Mouse (Mus musculus) thymus, postnatal 4 days (tissue): ENCODE results near the gene Vnn1.

Source experiments
- DNase-seq: peaks from one replicate; pipeline ENCODE4 v3.0.0; 2021

The Vnn1 gene

GRCm38 (mm10) chr10:23894601-23895349, at the start of gene Vnn1:
Vnn1 (plus strand) TSS chr10:23894688.
- DNase-seq, result no peak

GRCm38 (mm10) chr10:23851228-23851912, 43.1 kb upstream of the Vnn1 start, which contains the start of gene Vnn3:
Vnn3 (plus strand) TSS chr10:23851462.
- DNase-seq, result no peak

- DNase-seq, result no peak
Measured at GRCm38 (mm10) chr10:23852096-23852495, 42.4 kb upstream of the Vnn1 start.

DNA sequence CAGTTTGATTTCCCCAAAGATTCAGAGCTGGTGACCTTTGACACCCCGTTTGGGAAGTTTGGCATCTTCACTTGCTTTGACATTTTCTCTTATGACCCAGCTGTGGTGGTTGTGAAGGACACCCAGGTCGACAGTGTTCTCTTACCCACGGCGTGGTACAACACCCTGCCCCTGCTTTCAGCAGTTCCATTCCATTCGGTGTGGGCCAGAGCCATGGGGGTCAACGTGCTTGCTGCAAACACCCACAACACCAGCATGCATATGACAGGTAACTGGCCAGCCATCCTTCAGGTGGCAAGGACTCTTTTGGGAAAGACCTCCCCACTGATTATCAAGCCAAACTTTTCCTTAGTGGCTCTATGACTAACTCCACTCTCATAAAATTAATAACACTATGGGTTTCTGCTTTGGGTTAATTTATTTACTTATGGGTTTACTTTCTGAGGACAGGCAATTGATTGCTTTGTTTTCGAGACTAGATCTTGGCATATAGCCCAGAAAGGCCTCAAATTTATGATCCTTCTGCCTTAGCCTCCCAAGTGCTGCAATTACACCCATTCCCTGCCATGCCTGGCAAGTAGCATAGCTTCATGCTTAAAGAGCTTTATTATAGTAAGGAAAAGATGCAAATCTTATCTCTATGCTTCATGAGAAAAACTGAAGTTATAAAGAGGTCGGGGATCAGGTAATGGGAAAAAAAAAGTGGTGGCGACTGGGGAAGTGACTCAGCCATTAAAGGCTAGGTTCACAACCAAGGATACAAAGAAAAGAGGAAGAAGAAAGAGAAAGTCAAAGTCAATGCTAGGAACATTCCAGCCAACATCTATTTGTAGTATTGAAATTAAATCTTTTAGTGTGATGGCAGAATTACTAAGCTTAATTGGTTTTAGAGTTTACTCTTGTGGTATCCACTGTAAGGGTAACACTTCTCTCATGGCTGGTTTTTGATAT, 29.9 kb upstream of the Vnn1 start:
- no peak for DNase-seq

GRCm38 (mm10) chr10:23880695-23881094, 13.8 kb upstream of the Vnn1 start:
- peak; percentile 56 for DNase-seq

DNA sequence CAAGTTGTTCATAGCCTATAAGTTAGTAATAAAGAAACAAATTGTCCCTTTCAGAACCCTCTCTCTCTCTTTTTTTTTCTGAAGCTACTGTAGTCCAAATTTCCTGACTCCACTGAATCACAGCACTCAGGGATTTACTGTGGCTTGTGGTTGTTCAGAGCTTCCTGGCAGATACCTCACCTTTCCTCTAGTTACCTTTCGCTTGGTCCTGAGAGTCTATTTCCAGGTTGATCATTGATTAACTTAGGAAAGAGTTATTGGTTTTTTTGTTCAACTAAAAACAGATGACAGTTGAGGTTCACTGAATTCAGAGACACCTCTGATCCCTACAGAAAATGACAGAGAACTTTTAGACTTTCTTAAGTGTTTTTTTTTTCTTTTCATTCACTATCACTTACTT, 9.6 kb upstream of the Vnn1 start:
- no peak for DNase-seq

GRCm38 (mm10) chr10:23886060-23886459, 8.4 kb upstream of the Vnn1 start:
- DNase-seq, result no peak

- no peak for DNase-seq
Measured at GRCm38 (mm10) chr10:23892987-23893386, 1.5 kb upstream of the Vnn1 start.

DNA sequence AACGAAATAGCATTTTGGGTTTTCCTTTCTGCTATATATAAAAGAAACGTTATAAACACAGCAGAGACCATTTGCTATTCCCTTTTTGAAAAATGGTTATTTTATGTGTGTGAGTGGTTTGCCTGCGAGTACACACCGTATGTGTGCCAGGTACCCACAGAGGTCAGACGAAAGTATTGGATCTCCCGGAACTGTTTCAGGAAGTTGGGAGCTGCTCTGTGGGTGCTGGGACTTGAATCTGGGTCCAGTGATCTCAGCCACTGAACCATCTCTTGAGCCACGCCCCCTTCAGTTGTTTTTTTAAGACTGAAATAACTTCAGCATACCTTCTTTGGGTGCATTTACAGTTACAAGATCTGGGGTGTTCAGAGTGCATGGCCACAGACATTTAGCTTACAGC, 888 bp downstream of the Vnn1 start:
- DNase-seq, result no peak

GRCm38 (mm10) chr10:23901119-23901518, 6.6 kb downstream of the Vnn1 start:
- no peak for DNase-seq

- DNase-seq, result no peak
Measured at GRCm38 (mm10) chr10:23905661-23906060, 11.2 kb downstream of the Vnn1 start.

GRCm38 (mm10) chr10:23920056-23920455, 25.6 kb downstream of the Vnn1 start, which contains the start of gene Taar1:
Taar1 (plus strand) TSS chr10:23920356.
- no peak for DNase-seq

- no peak for DNase-seq
Measured at GRCm38 (mm10) chr10:23922468-23922867, 28.0 kb downstream of the Vnn1 start.

DNA sequence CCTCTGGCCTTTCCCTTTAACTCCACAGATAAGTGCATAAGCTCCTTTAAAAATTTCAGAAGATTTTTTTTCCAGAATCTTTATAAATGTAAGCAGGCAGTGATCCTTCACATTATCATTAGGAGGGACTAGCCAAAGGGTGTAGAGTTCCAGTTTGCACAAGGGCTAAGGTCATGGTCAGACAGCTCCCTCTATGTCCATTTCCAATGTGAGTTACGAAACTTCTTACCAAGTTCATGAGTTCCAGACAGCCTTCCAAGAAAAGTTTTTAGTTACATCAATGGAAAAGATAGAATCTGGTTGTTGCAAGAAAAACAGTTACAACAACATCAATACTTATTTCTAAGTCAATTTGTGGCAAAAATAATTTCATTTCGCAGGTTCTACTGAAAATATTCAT, 29.5 kb downstream of the Vnn1 start:
- no peak for DNase-seq

DNA sequence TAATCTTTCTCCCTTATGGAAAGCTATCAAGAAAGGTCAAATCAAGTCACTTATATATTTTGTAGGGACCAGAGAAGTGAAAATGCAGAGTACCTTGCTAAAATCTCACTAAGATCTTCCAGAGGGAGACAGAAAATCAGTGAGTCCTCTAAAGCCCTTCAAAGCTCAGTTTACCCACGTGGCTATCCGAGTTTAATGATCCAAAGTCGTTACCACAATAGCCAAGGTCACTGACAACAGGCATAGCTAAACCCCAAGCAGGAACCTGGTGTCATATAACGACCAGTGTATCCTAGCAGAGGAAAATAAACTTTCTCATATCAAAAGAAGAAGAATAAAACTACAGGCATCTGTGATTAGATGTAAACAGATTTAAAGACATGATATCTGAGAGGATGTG, 43.1 kb downstream of the Vnn1 start:
- no peak for DNase-seq

- no peak for DNase-seq
Measured at GRCm38 (mm10) chr10:23938312-23938711, 43.8 kb downstream of the Vnn1 start, which contains the start of gene Taar2. Taar2 (plus strand) TSS chr10:23938572.

GRCm38 (mm10) chr10:23942465-23942864, 48.0 kb downstream of the Vnn1 start:
- DNase-seq, result peak; percentile 58

GRCm38 (mm10) chr10:23948026-23948425, 53.5 kb downstream of the Vnn1 start:
- DNase-seq, result no peak

DNA sequence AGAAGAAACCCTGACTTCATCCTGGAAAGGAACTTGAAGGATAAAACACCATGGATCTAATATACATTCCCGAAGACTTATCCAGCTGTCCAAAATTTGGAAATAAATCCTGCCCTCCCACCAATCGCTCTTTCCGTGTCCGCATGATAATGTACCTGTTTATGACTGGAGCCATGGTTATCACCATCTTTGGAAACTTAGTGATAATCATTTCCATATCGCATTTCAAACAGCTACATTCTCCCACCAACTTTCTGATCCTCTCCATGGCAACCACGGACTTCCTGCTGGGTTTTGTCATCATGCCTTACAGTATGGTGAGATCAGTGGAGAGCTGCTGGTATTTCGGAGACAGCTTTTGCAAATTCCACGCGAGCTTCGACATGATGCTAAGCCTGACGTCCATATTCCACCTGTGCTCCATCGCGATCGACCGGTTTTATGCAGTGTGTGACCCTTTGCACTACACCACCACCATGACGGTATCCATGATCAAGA, 55.1 kb downstream of the Vnn1 start, which contains the start of gene Taar3:
TSS of gene Taar3 (plus strand) at position 51 of the 498 bp plus-strand sequence.
- DNase-seq, result no peak

DNA sequence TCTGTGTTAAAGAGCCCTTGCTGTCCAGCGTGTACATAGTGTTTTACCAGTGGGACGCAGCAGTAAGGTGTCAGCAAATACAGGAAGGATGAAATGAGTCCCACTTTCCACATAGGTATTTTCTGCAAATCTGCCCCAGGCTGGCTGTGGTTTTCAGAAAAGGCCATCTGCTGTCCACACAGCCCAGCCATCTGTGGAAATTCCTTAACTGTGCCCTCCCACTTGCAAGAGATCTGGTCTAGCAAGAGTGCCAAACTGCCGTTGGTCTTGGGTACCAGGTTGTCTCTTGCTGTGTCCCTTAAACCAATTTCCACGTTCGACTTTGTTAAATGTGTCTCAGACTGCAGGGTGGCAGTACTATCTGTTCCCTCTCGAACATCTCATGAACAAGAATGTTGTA, 57.2 kb downstream of the Vnn1 start:
- DNase-seq, result no peak
